Mouse (Mus musculus): ENCODE results near the gene Higd2a. TPM values are rescaled to one million over a fixed set of nuclear protein-coding genes. Genes with fewer than 3 reads are reported as not detected.

The Higd2a gene
- polyA plus RNA-seq, 1 experiment from 2014 or later, result 272 TPM

DNA sequence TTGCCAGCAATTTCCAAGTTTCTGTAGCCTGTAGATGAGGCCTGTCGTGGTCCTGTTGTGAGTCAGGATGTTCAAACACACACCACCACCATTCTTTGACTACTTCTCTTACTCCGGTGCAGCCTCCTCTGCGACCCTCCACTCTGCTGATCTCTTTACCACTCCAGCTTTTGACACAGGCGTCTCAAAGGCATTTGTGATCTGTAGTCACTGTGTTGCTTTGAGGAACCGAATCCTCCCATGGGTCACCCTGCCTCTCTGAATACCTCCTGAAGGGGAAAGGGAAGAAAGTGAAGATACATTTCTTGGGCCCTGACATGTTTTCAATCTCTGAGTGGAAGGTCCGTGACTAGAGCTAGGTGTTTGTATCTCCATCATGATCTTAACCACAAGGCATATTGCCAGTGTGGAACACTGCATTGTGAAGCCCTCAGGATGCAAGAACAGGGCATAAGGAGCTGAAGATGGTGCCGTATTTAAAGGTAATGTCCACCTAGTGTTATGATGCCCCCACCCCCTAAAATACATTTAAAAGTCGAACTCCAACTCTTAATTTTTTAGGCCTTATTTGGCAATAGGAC lies 1.9 kb downstream of the Higd2a start:
- Histone ChIP-seq H3K27ac (ENCODE audit: low read length) (no peak overlapping the region), H3K4me1 (ENCODE audit: control insufficient read depth, insufficient read depth, low read length) (peaks cover 34% of the 10 kb centered on the region), H3K9ac (ENCODE audit: low read length) (no peak overlapping the region), H3K27me3 (ENCODE audit: control insufficient read depth, insufficient read depth, low read length) (no peaks in the 10 kb centered on the region), H3K36me3 (ENCODE audit: control insufficient read depth, insufficient read depth) (peaks cover 8% of the 10 kb centered on the region; the same call in 1 of the 2 replicates), H3K9me3 (replicated peaks; ENCODE audit: control insufficient read depth, low read length) (no peaks in the 10 kb centered on the region), H3K4me3 (ENCODE audit: low read length) (no peak overlapping the region), H3K4me2 (ENCODE audit: low read depth, low read length) (peak overlapping the region; percentile 86)
- ATAC-seq (replicated peaks; ENCODE audit: extremely low read depth, insufficient read depth, low FRiP score), result no peak
- WGBS, result 87% methylated on average over 8 of the region's 8 CpGs

DNA sequence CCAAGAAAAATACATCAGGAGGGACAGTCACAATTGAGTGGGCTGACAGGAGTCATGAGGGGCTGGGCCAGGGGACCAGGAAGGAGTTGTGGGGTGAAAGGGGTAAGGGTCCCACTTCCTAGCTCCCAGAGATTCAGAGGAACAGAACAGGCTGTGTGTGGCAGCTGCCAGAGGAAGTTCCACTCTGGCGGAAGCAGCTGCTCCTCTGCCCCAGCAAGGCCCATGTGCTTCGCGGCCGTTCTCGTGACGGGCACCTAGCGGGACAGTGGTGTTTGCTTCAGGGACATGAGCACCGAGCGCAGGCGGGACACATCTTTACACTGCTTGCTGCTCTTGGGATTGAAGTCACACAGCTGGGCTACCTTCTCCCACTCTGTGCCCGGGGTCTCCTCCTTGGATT lies 3.6 kb downstream of the Higd2a start:
- ATAC-seq (replicated peaks; ENCODE audit: extremely low read depth, insufficient read depth, low FRiP score), result no peak
- Histone ChIP-seq H3K27ac (ENCODE audit: low read length) (no peak overlapping the region), H3K4me1 (ENCODE audit: control insufficient read depth, insufficient read depth, low read length) (peaks cover 44% of the 10 kb centered on the region), H3K9ac (ENCODE audit: low read length) (no peak overlapping the region), H3K27me3 (ENCODE audit: control insufficient read depth, insufficient read depth, low read length) (no peaks in the 10 kb centered on the region), H3K4me3 (ENCODE audit: low read length) (no peak overlapping the region), H3K36me3 (ENCODE audit: control insufficient read depth, insufficient read depth) (peaks cover 3% of the 10 kb centered on the region; the same call in 1 of the 2 replicates), H3K9me3 (replicated peaks; ENCODE audit: control insufficient read depth, low read length) (no peaks in the 10 kb centered on the region), H3K4me2 (ENCODE audit: low read depth, low read length) (no peak overlapping the region)
- 93% methylated on average over 11 of the region's 11 CpGs for WGBS

DNA sequence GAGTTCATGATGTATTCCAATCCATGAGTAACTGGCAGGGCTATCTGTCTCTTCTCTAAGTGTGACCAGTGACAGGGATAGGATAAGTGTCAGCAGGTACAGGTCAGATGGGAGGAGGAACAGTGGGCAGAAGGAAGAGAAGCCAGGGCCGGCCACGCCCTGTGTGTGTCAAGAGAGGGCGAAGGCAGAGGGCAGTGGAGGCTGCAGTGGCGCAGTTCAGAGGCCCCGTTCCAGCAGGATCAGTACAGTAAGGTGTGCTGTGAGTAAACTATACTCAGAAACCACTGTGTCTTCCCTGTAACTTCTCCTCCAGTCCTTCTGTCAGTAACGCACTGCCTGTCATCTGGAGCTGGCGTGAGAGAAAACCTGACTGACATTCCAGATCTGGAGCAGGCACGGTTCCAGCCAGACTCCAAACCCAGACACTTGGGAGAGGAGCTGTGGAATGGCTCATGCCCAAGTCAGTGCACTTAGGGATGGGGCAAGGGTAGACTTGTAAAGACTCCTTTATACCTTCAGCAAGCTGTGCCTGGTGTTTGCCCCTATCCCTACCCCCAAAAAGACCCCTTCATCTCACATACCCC lies 6.2 kb downstream of the Higd2a start:
- H3K4me1 ChIP-seq (ENCODE audit: control insufficient read depth, insufficient read depth, low read length), result peaks cover 33% of the 10 kb centered on the region
- peak overlapping the region; percentile 85 for H3K27ac ChIP-seq (ENCODE audit: low read length)
- no peaks in the 10 kb centered on the region for H3K27me3 ChIP-seq (ENCODE audit: control insufficient read depth, insufficient read depth, low read length)
- WGBS, result 36% methylated on average over 8 of the region's 8 CpGs
- 0 out of 2 replicates have a peak overlapping the region, but pooled peaks have one; percentile 0 for H3K9ac ChIP-seq (ENCODE audit: low read length)
- peaks cover 5% of the 10 kb centered on the region; the same call in 1 of the 2 replicates for H3K36me3 ChIP-seq (ENCODE audit: control insufficient read depth, insufficient read depth)
- peak overlapping the region; percentile 0; the same call in 1 of the 2 replicates for H3K4me3 ChIP-seq (ENCODE audit: low read length)
- ATAC-seq (replicated peaks; ENCODE audit: extremely low read depth, insufficient read depth, low FRiP score), result peak; percentile 74
- H3K4me2 ChIP-seq (ENCODE audit: low read depth, low read length), result peak overlapping the region; percentile 43
- no peaks in the 10 kb centered on the region for H3K9me3 ChIP-seq (replicated peaks; ENCODE audit: control insufficient read depth, low read length)

DNA sequence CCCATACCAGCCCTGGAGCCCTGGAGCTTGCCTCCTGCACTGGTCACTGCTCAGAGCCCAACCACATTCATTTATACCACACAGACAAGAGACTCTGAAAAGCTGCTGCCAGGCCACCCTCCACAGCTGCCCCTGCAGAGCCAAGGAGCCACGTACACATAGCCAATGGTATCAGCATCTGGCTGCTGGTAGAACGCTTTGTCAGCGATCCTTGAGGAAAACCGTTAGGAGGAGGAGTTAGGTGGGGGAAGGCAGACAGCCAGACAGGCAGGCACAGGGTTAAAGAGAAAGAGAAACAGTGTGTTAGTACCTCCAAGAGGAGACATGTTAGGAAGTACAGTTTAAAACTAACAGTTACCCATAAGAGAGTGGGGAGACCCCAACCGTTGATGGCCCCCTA lies 6.9 kb downstream of the Higd2a start:
- Histone ChIP-seq H3K9ac (ENCODE audit: low read length) (0 out of 2 replicates have a peak overlapping the region, but pooled peaks have one; percentile 11), H3K9me3 (replicated peaks; ENCODE audit: control insufficient read depth, low read length) (no peaks in the 10 kb centered on the region), H3K27me3 (ENCODE audit: control insufficient read depth, insufficient read depth, low read length) (no peaks in the 10 kb centered on the region), H3K4me1 (ENCODE audit: control insufficient read depth, insufficient read depth, low read length) (peaks cover 26% of the 10 kb centered on the region), H3K36me3 (ENCODE audit: control insufficient read depth, insufficient read depth) (peaks cover 5% of the 10 kb centered on the region; the same call in 1 of the 2 replicates), H3K27ac (ENCODE audit: low read length) (peak overlapping the region; percentile 85), H3K4me2 (ENCODE audit: low read depth, low read length) (peak overlapping the region; percentile 43; the same call in 1 of the 2 replicates), H3K4me3 (ENCODE audit: low read length) (no peak overlapping the region)
- 39% methylated on average over 5 of the region's 5 CpGs for WGBS
- ATAC-seq (replicated peaks; ENCODE audit: extremely low read depth, insufficient read depth, low FRiP score), result no peak

GRCm38 (mm10) chr13:54598622-54599143 lies 8.7 kb downstream of the Higd2a start:
- peaks cover 25% of the 10 kb centered on the region for H3K4me1 ChIP-seq (ENCODE audit: control insufficient read depth, insufficient read depth, low read length)
- no peaks in the 10 kb centered on the region for H3K27me3 ChIP-seq (ENCODE audit: control insufficient read depth, insufficient read depth, low read length)
- ATAC-seq (replicated peaks; ENCODE audit: extremely low read depth, insufficient read depth, low FRiP score), result no peak
- WGBS, result 86% methylated on average over 12 of the region's 12 CpGs
- H3K4me3 ChIP-seq (ENCODE audit: low read length), result no peak overlapping the region
- no peak overlapping the region for H3K27ac ChIP-seq (ENCODE audit: low read length)
- peaks cover 3% of the 10 kb centered on the region; the same call in 1 of the 2 replicates for H3K36me3 ChIP-seq (ENCODE audit: control insufficient read depth, insufficient read depth)
- no peak overlapping the region for H3K4me2 ChIP-seq (ENCODE audit: low read depth, low read length)
- no peak overlapping the region for H3K9ac ChIP-seq (ENCODE audit: low read length)
- H3K9me3 ChIP-seq (replicated peaks; ENCODE audit: control insufficient read depth, low read length), result no peaks in the 10 kb centered on the region

DNA sequence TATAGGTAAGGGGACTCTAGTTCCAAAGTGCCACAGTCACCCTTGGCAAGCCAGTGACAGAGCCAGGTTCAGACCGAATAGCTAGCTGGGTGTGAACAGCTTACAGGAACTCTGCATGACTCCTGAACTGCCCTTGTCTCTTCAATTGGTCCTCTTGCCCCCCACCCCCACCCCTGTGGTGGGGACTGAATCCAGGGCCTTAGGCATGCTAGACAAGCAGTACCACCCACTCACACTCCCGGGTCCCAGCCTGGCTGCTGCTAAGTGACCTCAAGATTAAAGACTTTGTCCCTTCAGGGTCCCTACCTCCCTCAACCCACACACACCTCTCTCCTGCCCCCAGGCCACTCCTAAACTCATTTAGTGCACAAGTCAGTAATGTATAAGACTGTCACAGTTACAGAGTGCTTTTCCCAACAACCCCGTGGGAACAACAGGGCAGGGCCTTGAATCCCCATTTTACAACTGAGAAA lies 12.7 kb downstream of the Higd2a start:
- no peak overlapping the region for H3K4me3 ChIP-seq (ENCODE audit: low read length)
- ATAC-seq (replicated peaks; ENCODE audit: extremely low read depth, insufficient read depth, low FRiP score), result no peak
- H3K9ac ChIP-seq (ENCODE audit: low read length), result no peak overlapping the region
- H3K4me1 ChIP-seq (ENCODE audit: control insufficient read depth, insufficient read depth, low read length), result peaks cover 3% of the 10 kb centered on the region; the same call in 1 of the 2 replicates
- H3K27me3 ChIP-seq (ENCODE audit: control insufficient read depth, insufficient read depth, low read length), result no peaks in the 10 kb centered on the region
- 55% methylated on average over 3 of the region's 3 CpGs for WGBS
- no peaks in the 10 kb centered on the region for H3K9me3 ChIP-seq (replicated peaks; ENCODE audit: control insufficient read depth, low read length)
- H3K4me2 ChIP-seq (ENCODE audit: low read depth, low read length), result no peak overlapping the region
- no peak overlapping the region for H3K27ac ChIP-seq (ENCODE audit: low read length)
- H3K36me3 ChIP-seq (ENCODE audit: control insufficient read depth, insufficient read depth), result peaks cover 2% of the 10 kb centered on the region; the same call in 1 of the 2 replicates

- Histone ChIP-seq H3K4me1 (ENCODE audit: control insufficient read depth, insufficient read depth, low read length) (no peaks in the 10 kb centered on the region), H3K36me3 (ENCODE audit: control insufficient read depth, insufficient read depth) (peaks cover 2% of the 10 kb centered on the region; the same call in 1 of the 2 replicates), H3K27me3 (ENCODE audit: control insufficient read depth, insufficient read depth, low read length) (no peaks in the 10 kb centered on the region), H3K4me2 (ENCODE audit: low read depth, low read length) (no peak overlapping the region), H3K9me3 (replicated peaks; ENCODE audit: control insufficient read depth, low read length) (no peaks in the 10 kb centered on the region), H3K9ac (ENCODE audit: low read length) (no peak overlapping the region), H3K4me3 (ENCODE audit: low read length) (no peak overlapping the region), H3K27ac (ENCODE audit: low read length) (no peak overlapping the region)
- no peak for ATAC-seq (replicated peaks; ENCODE audit: extremely low read depth, insufficient read depth, low FRiP score)
Measured at GRCm38 (mm10) chr13:54603501-54603900, 13.5 kb downstream of the Higd2a start.

GRCm38 (mm10) chr13:54604221-54604620 lies 14.2 kb downstream of the Higd2a start:
- whole genome bisulfite sequencing, result 66% methylated on average over 4 of the region's 4 CpGs
- Histone ChIP-seq H3K27ac (ENCODE audit: low read length) (no peak overlapping the region), H3K4me2 (ENCODE audit: low read depth, low read length) (no peak overlapping the region), H3K9me3 (replicated peaks; ENCODE audit: control insufficient read depth, low read length) (no peaks in the 10 kb centered on the region), H3K4me1 (ENCODE audit: control insufficient read depth, insufficient read depth, low read length) (peaks cover 6% of the 10 kb centered on the region), H3K36me3 (ENCODE audit: control insufficient read depth, insufficient read depth) (0 out of 2 replicates have a peak, but pooled peaks cover 2% of the 10 kb centered on the region), H3K9ac (ENCODE audit: low read length) (no peak overlapping the region), H3K27me3 (ENCODE audit: control insufficient read depth, insufficient read depth, low read length) (no peaks in the 10 kb centered on the region), H3K4me3 (ENCODE audit: low read length) (no peak overlapping the region)
- ATAC-seq (replicated peaks; ENCODE audit: extremely low read depth, insufficient read depth, low FRiP score), result no peak

DNA sequence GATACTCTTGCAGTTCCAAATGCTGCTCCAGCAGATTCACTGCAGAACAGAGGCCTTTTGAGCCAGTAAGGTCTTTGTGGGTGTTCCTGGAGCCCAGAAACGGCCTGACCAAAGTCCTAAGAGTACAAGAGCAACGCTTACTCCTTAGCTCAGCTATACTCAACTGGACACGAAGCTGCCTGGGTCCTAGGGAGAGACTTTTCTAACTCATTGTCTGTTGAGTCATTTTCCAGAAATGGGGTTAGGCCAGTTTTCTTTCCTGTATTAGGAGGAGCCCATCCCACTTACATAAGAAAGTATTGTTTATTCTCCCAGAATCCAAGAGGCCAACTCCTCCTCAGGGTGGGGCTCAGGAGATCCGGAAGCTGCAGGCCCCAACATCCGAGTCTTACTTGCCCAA lies 15.4 kb downstream of the Higd2a start:
- H3K9me3 ChIP-seq (replicated peaks; ENCODE audit: control insufficient read depth, low read length), result no peaks in the 10 kb centered on the region
- 69% methylated on average over 5 of the region's 5 CpGs for WGBS
- no peak overlapping the region for H3K27ac ChIP-seq (ENCODE audit: low read length)
- H3K9ac ChIP-seq (ENCODE audit: low read length), result no peak overlapping the region
- no peak overlapping the region for H3K4me2 ChIP-seq (ENCODE audit: low read depth, low read length)
- no peak overlapping the region for H3K4me3 ChIP-seq (ENCODE audit: low read length)
- H3K36me3 ChIP-seq (ENCODE audit: control insufficient read depth, insufficient read depth), result no peaks in the 10 kb centered on the region
- no peak for ATAC-seq (replicated peaks; ENCODE audit: extremely low read depth, insufficient read depth, low FRiP score)
- no peaks in the 10 kb centered on the region for H3K27me3 ChIP-seq (ENCODE audit: control insufficient read depth, insufficient read depth, low read length)
- H3K4me1 ChIP-seq (ENCODE audit: control insufficient read depth, insufficient read depth, low read length), result peaks cover 9% of the 10 kb centered on the region
